Mouse (Mus musculus): ENCODE data around the gene Gipc2.
A peak's percentile ranks its signal among the peaks of the same experiment; 100 is the strongest.

Gipc2 gene

DNA sequence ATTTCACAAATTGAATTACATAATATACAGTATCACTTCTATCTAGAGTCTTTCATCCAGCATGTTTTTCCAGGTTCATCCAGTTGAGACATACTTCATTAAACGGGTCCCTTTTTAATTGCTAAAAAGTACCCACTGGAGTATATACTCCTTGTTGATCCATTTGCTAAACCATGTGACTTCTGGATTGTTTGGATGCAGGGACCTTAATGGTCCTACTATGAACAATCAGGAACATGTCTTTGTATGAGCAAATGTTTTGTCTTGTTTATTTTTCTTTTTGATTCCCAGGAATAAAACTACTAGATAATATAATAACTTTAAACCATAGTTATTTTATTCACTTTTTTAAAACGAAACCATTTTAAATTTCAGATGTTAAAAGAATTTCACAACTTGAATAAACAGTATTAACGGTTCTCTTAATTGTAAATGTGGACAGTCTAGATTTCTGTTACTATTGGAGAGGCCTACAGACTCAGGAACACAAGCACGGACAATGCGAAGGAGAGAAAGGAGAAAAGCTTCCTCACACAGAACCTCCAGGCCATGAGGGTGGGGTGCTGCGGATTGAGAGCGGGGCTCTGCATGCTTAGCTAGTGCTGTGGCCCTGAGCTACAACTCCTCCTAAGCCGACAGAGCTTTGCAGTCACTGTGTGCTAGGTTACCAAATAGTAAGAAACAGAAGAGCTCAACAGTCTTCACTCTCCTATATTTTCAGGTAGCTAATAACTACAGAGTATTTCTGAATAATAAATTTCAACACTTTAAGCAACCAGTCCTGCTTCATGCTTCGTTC lies 24.8 kb upstream of the Gipc2 start:
- DNase-seq (ENCODE audit: low read depth, low spot score): no peak

- no peak for DNase-seq (ENCODE audit: low read depth, low spot score)
These were observed 23.3 kb upstream of the Gipc2 start for GRCm38 (mm10) chr3:152189306-152189705.

DNA sequence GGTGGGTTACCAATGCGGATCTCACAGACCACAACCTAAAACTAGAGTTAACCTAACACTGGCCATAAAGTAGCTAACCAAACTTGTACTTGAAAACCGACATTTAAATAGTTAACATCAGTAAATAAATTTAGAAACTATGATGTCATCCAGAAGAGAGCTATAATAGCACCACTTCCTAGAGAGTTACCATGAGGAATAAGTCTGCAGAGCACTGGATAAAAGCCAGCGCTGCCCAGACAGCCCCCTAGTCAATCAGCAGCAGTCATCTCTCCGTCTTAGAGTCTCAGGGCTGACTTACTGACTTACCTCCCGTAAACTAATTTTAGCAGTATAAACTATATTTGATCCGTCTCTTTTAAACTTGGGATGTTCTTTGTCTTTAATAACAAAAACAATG lies 20.1 kb upstream of the Gipc2 start:
- no peak for DNase-seq (ENCODE audit: low read depth, low spot score)

- no peak for DNase-seq (ENCODE audit: low read depth, low spot score)
These were observed 17.5 kb upstream of the Gipc2 start for GRCm38 (mm10) chr3:152183522-152183921.

DNA sequence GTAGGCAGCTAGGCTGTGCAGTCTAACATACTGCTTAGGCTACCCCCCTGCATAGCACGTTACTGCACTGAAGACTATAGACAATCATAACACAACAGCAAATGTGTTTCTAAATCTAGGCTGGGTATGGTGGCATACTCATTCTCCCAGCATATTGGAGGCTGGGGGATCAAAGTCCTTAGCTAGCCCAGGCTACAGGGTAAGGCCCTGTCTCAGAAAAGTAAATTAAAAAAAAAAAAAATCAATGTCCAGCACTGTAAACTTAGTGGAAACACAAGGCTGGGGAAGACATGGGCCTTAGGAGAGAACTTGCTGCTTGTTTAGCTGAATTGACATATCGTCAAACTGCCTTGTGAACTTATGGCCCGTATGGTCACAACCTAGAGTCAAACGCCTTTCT lies 14.6 kb upstream of the Gipc2 start:
- no peak for DNase-seq (ENCODE audit: low read depth, low spot score)

DNA sequence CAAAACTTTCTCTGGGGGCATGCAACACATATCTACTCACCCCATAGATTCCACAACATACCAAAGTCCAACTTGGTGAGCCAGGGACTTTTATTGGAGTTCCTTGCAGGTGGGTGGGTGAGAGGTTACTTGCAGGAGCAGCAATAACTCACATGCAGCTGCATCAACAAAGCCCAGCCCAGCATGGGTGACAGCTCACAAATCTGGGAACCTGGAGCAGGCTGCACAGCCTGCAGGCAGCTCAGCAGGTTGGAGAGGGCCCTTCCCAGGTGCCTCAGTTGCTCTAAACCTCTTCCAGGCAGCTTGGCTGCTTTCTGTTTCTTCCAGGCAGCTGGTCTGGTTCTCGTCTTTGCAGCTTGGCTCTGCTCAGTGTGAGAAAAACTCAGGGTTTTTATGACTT lies 13.3 kb upstream of the Gipc2 start:
- DNase-seq (ENCODE audit: low read depth, low spot score): no peak

GRCm38 (mm10) chr3:152178816-152179215 lies 12.8 kb upstream of the Gipc2 start:
- no peak for DNase-seq (ENCODE audit: low read depth, low spot score)

DNA sequence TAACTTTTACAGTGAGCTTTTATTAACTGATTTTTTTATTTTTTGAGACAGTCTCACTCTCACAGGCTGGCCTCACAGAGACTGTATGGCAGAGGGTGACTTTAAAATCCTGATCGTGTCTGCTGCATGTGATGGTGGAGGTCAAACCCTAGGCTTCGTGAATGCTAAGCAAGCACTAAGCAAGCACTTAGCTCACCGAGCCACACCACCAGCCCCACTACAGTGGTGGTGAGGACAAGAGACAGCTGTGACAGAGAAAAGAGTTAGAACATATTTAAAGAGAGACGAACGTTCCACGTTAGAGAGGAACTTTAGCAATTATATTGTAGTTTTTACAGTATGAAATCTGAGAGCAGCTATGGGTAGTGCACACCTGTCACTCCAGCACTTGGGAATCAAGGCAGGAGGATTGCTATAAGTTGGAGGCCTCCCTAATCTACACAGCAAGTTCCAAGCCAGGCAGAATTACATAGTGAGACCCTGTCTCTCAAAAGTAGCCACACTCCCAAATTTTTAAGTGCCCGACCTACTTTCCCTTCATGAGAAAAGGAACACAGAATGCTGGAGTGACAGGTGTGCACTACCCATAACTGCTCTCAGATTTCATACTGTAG lies 6.4 kb upstream of the Gipc2 start:
- no peak for DNase-seq (ENCODE audit: low read depth, low spot score)

DNA sequence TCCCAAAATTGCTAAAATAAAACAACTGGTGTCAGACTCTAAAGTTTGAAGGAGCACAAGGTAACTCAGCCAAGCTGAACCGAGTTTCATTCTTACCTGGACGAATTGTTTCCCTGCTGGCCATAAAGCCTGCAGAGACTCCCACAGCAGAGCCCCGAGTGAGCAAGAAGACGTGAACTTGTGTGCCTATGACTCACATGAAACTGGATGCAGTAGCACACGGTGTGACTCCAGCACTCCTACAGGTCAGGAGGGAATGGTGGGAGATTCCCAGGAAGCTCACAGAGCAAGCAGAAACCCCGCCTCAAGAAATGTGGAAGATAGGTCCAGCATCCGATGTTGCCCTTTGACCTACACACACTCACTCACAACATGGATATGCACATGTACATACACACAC lies 5.8 kb upstream of the Gipc2 start:
- DNase-seq (ENCODE audit: low read depth, low spot score): no peak

DNA sequence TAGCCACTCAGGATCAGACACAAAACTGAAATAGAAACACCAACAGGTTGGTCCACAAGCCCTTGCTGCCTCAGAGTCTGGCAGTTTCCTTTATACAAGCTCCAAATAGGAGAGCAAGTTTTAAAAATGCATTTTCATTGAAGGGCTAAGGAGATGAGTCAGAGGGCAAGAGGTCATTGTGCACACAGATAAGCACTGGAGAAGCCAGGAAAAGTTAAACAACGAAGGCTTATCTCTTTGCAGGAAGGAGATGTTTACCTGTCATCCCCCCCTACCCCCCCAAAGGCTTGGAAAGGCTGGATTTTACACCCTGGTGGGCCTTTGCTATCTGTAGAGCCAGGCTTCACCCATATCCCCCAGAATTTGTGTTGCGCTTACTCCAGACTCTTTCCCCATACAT lies 5.2 kb upstream of the Gipc2 start:
- DNase-seq (ENCODE audit: low read depth, low spot score): no peak

DNA sequence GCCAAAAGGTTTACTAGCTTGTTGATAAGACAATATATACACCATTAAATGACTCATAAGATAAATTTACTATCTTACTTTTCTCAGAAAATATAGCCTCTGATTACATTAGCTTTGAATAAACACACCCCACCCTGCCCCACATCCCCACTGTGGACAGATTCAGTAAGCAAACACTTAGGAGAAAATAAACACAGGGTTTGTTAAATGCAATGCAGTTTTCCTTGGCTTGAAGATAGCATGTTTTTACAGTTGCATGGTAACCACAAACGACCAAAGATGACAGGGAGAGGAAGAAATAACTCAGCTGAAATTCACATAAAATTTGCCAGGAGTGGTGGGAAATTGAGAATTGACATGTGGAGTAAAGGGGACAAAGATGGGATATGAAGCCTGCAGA lies 4.4 kb upstream of the Gipc2 start:
- DNase-seq (ENCODE audit: low read depth, low spot score): no peak

- DNase-seq (ENCODE audit: low read depth, low spot score): no peak
These were observed 2.0 kb upstream of the Gipc2 start for GRCm38 (mm10) chr3:152168007-152168406.

GRCm38 (mm10) chr3:152166699-152167451 lies 845 bp upstream of the Gipc2 start:
- DNase-seq (ENCODE audit: low read depth, low spot score): peak; percentile 28

- DNase-seq (ENCODE audit: low read depth, low spot score): peak; percentile 45
These were observed 505 bp downstream of the Gipc2 start for GRCm38 (mm10) chr3:152165351-152166098.

DNA sequence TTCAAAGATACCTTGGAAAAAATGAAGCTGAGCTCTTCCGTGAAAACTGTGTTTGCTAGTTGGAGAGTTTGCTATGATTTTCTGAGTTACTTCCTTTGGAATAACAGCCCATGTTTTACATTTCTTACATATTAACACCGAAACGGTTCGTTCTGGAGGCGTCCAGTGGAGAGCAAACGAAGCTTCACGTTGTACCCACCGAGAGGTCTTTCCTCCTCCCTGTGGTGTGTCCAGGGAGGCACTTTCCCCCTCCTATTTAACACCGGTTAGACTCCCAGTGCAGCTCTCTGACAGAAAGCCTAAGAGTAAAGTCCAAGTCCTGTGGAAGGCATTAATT lies 1.0 kb downstream of the Gipc2 start:
- DNase-seq (ENCODE audit: low read depth, low spot score): no peak

GRCm38 (mm10) chr3:152163320-152163719 lies 2.7 kb downstream of the Gipc2 start:
- no peak for DNase-seq (ENCODE audit: low read depth, low spot score)

DNA sequence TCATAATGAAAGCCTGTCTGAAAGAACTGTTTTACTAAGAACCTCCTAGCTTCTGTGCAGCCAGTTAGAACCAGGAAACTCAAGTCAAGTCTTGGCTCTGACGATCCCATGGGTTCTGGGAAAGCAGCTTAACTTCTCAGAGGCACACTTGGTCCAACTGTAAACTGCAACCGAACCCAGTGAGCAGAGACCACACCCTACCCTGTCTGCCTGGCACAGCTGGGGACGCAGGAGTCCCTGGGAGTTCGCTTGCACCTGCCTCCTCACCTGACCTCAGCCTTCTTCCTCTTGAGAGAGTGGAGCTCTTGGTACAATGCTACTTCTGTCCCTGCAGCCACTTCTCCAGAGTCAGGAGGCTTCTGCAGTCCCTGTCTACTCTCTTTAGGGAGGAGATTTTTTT lies 5.4 kb downstream of the Gipc2 start:
- no peak for DNase-seq (ENCODE audit: low read depth, low spot score)

DNA sequence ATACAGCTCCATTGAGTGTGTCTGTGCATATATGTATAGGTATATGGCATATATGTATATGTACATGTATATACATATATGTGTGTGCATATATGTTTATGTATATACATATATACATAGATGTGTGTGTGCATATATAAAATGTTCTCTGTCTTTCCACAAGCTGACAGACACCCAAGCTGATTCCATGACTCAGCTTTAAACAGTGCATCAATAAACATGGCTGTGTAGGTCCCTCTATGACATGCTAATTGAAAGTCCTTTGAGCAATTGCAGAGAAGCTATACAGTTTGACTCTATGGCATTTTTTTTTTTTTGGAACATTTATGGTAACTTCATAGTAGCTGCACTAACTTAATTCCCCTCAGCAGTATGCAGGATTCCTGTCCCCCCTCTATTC lies 6.7 kb downstream of the Gipc2 start:
- no peak for DNase-seq (ENCODE audit: low read depth, low spot score)

DNA sequence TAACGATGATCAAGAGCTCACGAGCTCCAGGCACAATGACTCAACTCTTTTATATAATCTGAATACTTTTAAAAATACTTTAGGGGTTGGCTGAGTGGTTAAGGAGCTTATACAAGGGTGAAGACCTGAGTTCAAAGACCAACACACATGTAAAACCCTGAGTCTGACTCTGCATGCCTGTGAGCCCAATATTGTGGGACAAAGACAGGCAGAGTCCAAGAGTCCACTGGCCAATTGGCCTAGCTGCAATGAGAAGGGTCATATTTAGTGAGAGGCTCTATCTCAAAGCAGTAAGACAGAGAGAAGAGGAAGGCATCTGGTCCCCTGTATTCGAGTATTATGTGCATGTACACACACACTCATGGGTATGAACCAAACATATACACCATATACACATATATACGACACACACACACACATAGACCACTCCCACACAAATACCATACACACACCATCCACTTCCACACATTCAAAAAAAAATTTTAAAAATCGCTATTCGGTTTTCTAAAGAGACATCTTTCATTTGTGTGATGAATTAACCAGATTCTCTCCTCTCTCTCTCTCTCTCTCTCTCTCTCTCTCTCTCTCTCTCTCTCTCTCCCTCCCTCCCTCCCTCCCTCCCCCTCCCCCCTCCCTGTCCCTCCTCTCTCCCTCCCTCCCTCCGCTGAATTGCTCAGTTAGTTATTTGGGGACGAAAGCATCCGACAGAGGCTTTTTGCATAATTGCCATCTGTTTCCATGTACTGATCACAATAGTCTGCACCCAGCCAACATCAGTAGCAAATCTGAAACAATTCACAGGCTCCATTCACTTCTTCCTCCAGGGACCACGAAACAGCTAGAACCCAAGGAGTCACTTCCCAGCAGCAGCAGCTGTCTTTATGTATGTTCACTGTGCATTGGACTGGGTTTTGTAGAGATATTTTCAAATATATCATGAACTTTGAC lies 7.4 kb downstream of the Gipc2 start:
- DNase-seq (ENCODE audit: low read depth, low spot score): no peak

DNA sequence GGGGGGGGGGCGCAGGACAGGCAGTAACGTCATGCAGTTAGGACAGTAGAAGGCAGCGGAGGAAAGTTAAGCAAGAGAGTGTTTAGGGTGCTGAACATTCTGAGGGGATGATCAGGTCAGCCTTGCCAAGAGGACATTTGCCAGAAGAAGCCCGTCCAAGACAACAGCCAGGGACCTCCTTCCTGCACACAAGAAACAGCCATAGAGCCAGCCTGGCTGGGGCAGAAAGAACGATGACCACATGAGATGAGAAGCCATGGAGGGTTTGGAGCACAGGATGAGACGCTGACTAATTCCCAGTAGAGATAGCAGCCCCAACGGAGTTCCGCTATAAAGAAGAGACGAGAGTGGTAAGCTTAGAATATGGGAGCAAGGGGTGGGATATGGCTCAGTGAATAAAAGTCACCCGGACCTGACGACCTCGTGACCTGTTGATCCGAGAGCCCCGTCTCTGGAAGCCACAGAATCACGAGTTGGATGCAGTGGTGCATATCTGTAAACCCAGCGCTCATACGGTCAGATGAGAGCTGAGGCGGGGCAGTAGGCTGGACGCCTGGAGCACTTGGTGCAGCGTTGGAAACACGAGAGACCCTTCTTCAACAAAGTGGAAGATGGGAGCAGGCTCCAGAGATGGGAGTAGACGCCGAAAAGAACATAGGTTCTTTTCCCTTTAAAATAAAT lies 9.1 kb downstream of the Gipc2 start:
- no peak for DNase-seq (ENCODE audit: low read depth, low spot score)

Measured in mesoderm, embryonic 11.5 days (tissue).